ENCODE assay signal across 17 mouse cellular contexts in genomic region chr10:127432466-127432865, GRCm38 (mm10). TPM values are rescaled to one million over a fixed set of nuclear protein-coding genes. Genes with fewer than 3 reads are reported as not detected.
DNase-seq lines count a peak whose midpoint lies in the region.
"Had no signal": no experiment of that assay in that cellular context is flagged by ENCODE, and none has a peak within 500 bp of the region (broad histone marks: within the 10 kb centered on the region; RNA-seq: fewer than 3 reads in every experiment).

No protein-coding gene starts in this region.

- peak; percentile 33 for DNase-seq in adrenal gland, adult 2 months
- DNase-seq in adrenal gland, postnatal 10 days = no peak
- peak; percentile 62 for DNase-seq in heart, adult 11 months
- DNase-seq in heart, adult 18-20 months = no peak
- peak; percentile 23 for DNase-seq in adipocyte (ENCODE audit: low spot score)
- DNase-seq in left cerebral cortex, adult 18-20 months (ENCODE audit: low spot score in 2 of 2) = no peak
- DNase-seq: adrenal gland, adult 8-10 months; adrenal gland, postnatal 14 days; adrenal gland, postnatal 25 days; adrenal gland, postnatal 36 days; B cell, adult 2 months; cerebellum, adult 11 months; cerebellum, adult 11-12 months; cerebellum, adult 18-20 months; cerebellum, adult 2 months; cerebellum, adult 8-10 months; cerebellum, adult 9-10 months had no signal

RNA-seq across cellular contexts. Expression of gene R3hdm2, which starts 52.3 kb away (rescaled TPM):
- total RNA-seq in adrenal gland, adult 2 months (2021) = 100 to 1,000 TPM; 116 to 127 TPM
- polyA plus RNA-seq in adrenal gland, adult 2 months (2012; rRNA removed) = 182 and 274 TPM in 2 replicates
- 100 to 1,000 TPM; 119 to 123 TPM for total RNA-seq in adrenal gland, postnatal 10 days (2021)
- 100 to 1,000 TPM; 146 to 169 TPM for total RNA-seq in heart, adult 18-20 months (2021)
- total RNA-seq in left cerebral cortex, adult 18-20 months (2021) = 100 to 1,000 TPM; 317 to 326 TPM

Comparison
In these comparisons a context has a peak if more than half of its experiments do, and no peak if none do; other contexts are left out.
1. DNase-seq: peak in adrenal gland, adult 2 months (single experiment), heart, adult 11 months (single experiment) and adipocyte (single experiment); none in adrenal gland, postnatal 10 days (single experiment), heart, adult 18-20 months (0 of 2) and left cerebral cortex, adult 18-20 months (0 of 2).